Mouse (Mus musculus) CH12.LX (cell line): ENCODE measurements around the gene Miga2. TPM values are rescaled to one million over a fixed set of nuclear protein-coding genes. Genes with fewer than 3 reads are reported as not detected.

Source experiments
- DNase-seq: peaks from one replicate; pipeline ENCODE4 v3.0.0-alpha.2; 2013; ENCODE audit errors: extremely low read depth
- H3K27ac ChIP-seq: 2 replicates; pipeline ENCODE4 v1.5.1; 2012; ENCODE audit warnings: low read depth, mild to moderate bottlenecking, control low read depth, moderate library complexity; ENCODE audit not compliant: insufficient read depth
- H3K27me3 ChIP-seq: replicated peaks from 2 replicates; pipeline ENCODE3; 2012; ENCODE audit warnings: inconsistent platforms
- H3K36me3 ChIP-seq, 2 experiments: replicated peaks in 1 of 2; 2 replicates each; pipeline versions ENCODE3 to v1.6.1; 2012; ENCODE audit warnings: inconsistent platforms in 1 of 2, low read length in 1 of 2, mild to moderate bottlenecking in 1 of 2, mixed read lengths in 1 of 2, moderate library complexity in 1 of 2; ENCODE audit not compliant: control insufficient read depth in 1 of 2, insufficient read depth in 1 of 2
- H3K4me1 ChIP-seq, 2 experiments: 2 replicates each; pipeline ENCODE4 v1.6.1; 2012; ENCODE audit warnings: inconsistent platforms in 1 of 2, moderate library complexity in 1 of 2; ENCODE audit not compliant: insufficient read depth in 2 of 2, control insufficient read depth in 1 of 2
- H3K4me2 ChIP-seq: 2 replicates; pipeline ENCODE4 v1.6.1; 2012; ENCODE audit warnings: low read depth, mild to moderate bottlenecking, control low read depth; ENCODE audit not compliant: poor library complexity, insufficient read depth, severe bottlenecking
- H3K4me3 ChIP-seq, 3 experiments: fragments of 150-350 bp in 1 of 3; sonication (generic) in 1 of 3; replicated peaks in 1 of 3; 2 replicates each; pipeline versions ENCODE3 to v1.5.1; 2011 to 2012; ENCODE audit warnings: low read depth in 2 of 3, low read length in 2 of 3, mild to moderate bottlenecking in 2 of 3, moderate library complexity in 2 of 3, control low read depth in 1 of 3, improper control_type of control experiment in 1 of 3, inconsistent platforms in 1 of 3, mixed read lengths in 1 of 3; ENCODE audit not compliant: poor library complexity in 1 of 3
- H3K79me2 ChIP-seq: replicated peaks from 2 replicates; pipeline ENCODE4 v1.6.1; 2012; ENCODE audit warnings: mild to moderate bottlenecking, moderate library complexity; ENCODE audit not compliant: control insufficient read depth, poor library complexity, insufficient read depth, severe bottlenecking; ENCODE audit errors: extremely low read depth
- H3K9ac ChIP-seq: 2 replicates; pipeline ENCODE4 v1.6.1; 2012; ENCODE audit warnings: low read depth, mild to moderate bottlenecking, control low read depth, moderate library complexity; ENCODE audit not compliant: insufficient read depth
- H3K9me3 ChIP-seq: replicated peaks from 2 replicates; pipeline ENCODE3; 2012; ENCODE audit warnings: low read length, inconsistent platforms, mixed read lengths
- CHD1 ChIP-seq: IDR thresholded peaks from 2 replicates; pipeline ENCODE4 v1.6.1; 2012; ENCODE audit warnings: low read depth, low read length, improper control_type of control experiment, inconsistent platforms
- CHD2 ChIP-seq: IDR thresholded peaks from 2 replicates; pipeline ENCODE4 v1.6.1; 2011; ENCODE audit warnings: low read length, improper control_type of control experiment
- CTCF ChIP-seq, 2 experiments: IDR thresholded peaks in 1 of 2; conservative IDR thresholded peaks in 1 of 2; 2 replicates each; pipeline ENCODE4 v1.5.1; 2011 to 2012; ENCODE audit warnings: low read depth in 2 of 2, low read length in 2 of 2, improper control_type of control experiment in 1 of 2, inconsistent platforms in 1 of 2, mild to moderate bottlenecking in 1 of 2, moderate library complexity in 1 of 2
- ELF1 ChIP-seq: IDR thresholded peaks from 2 replicates; pipeline ENCODE4 v1.6.1; 2014; ENCODE audit warnings: low read depth, mild to moderate bottlenecking, inconsistent platforms, low read length, improper control_type of control experiment
- EP300 ChIP-seq: IDR thresholded peaks from 2 replicates; pipeline ENCODE4 v1.6.1; 2011; ENCODE audit warnings: low read length, improper control_type of control experiment
- ETS1 ChIP-seq: conservative IDR thresholded peaks from 2 replicates; pipeline ENCODE4 v1.6.1; 2012; ENCODE audit warnings: low read depth, mild to moderate bottlenecking, inconsistent platforms, low read length, improper control_type of control experiment, moderate library complexity
- IRF4 ChIP-seq: IDR thresholded peaks from 2 replicates; pipeline ENCODE4 v1.6.1; 2014; ENCODE audit warnings: low read depth, mild to moderate bottlenecking, inconsistent platforms, low read length, improper control_type of control experiment
- JUN ChIP-seq: IDR thresholded peaks from 2 replicates; pipeline ENCODE4 v1.6.1; 2011; ENCODE audit warnings: low read depth, mild to moderate bottlenecking, low read length, improper control_type of control experiment, moderate library complexity; ENCODE audit not compliant: insufficient read depth
- JUND ChIP-seq: conservative IDR thresholded peaks from 2 replicates; pipeline ENCODE4 v1.6.1; 2011; ENCODE audit warnings: low read depth, low read length, improper control_type of control experiment
- MEF2A ChIP-seq: IDR thresholded peaks from 2 replicates; pipeline ENCODE4 v1.6.1; 2014; ENCODE audit warnings: low read depth, mild to moderate bottlenecking, inconsistent platforms, low read length, improper control_type of control experiment, borderline replicate concordance
- MXI1 ChIP-seq: IDR thresholded peaks from 2 replicates; pipeline ENCODE4 v1.6.1; 2011; ENCODE audit warnings: mild to moderate bottlenecking, low read depth, low read length, improper control_type of control experiment
- NELFE ChIP-seq: IDR thresholded peaks from 2 replicates; pipeline ENCODE4 v1.6.1; 2011; ENCODE audit warnings: low read depth, low read length, improper control_type of control experiment
- POLR2AphosphoS2 ChIP-seq: IDR thresholded peaks from 2 replicates; pipeline ENCODE4 v1.6.1; 2011; ENCODE audit warnings: low read depth, low read length, improper control_type of control experiment
- SMC3 ChIP-seq: IDR thresholded peaks from 2 replicates; pipeline ENCODE4 v1.6.1; 2011; ENCODE audit warnings: low read depth, low read length, improper control_type of control experiment
- UBTF ChIP-seq: IDR thresholded peaks from 2 replicates; pipeline ENCODE4 v1.6.1; 2012; ENCODE audit warnings: low read depth, mild to moderate bottlenecking, inconsistent platforms, low read length, improper control_type of control experiment, moderate library complexity
- USF2 ChIP-seq: conservative IDR thresholded peaks from 2 replicates; pipeline ENCODE4 v1.6.1; 2011; ENCODE audit warnings: low read depth, low read length, improper control_type of control experiment
- ZC3H11A ChIP-seq: IDR thresholded peaks from 2 replicates; pipeline ENCODE4 v1.6.1; 2012; ENCODE audit warnings: low read depth, mild to moderate bottlenecking, inconsistent platforms, low read length, improper control_type of control experiment
- ZMIZ1 ChIP-seq: IDR thresholded peaks from 2 replicates; pipeline ENCODE4 v1.6.1; 2012; ENCODE audit warnings: low read depth, mild to moderate bottlenecking, inconsistent platforms, low read length, improper control_type of control experiment
- ZNF384 ChIP-seq: IDR thresholded peaks from 2 replicates; pipeline ENCODE4 v1.6.1; 2012; ENCODE audit warnings: low read depth, low read length, improper control_type of control experiment, inconsistent platforms
- dilution Hi-C: fragments of 300-500 bp; cut with MboI; formaldehyde crosslinking; loops from 2 replicates; pipeline ENCODE4 v1.14.3; 2020; ENCODE audit warnings: low sequenced_read_pairs; ENCODE audit not compliant: extremely low pct_unique_long_range_greater_than_20kb, extremely low pct_ligation_motif_present
- in situ Hi-C: fragments of 300-500 bp; cut with MboI; formaldehyde crosslinking; loops from 3 replicates; pipeline ENCODE4 v1.14.3; 2019; ENCODE audit warnings: low sequenced_read_pairs, low pct_ligation_motif_present, low pct_unique_long_range_greater_than_20kb, mixed read lengths
- polyA plus RNA-seq: library from polyadenylated mRNA; unstranded; fragments of >175 nt; gene quantifications from 2 replicates; pipeline ENCODE4 v1.2.1, GENCODE M21; 2012; ENCODE audit warnings: low read depth; ENCODE audit not compliant: insufficient read length
- total RNA-seq, 2 experiments: library from RNA; depleted of rRNA; stranded (reverse); fragments of 300-350 nt in 1 of 2; fragments of >200 nt in 1 of 2; gene quantifications; 2 replicates each; pipeline ENCODE4 v1.2.3; 2012 to 2014

Gene Miga2
- total and polyA plus RNA-seq, 3 experiments = 9.2 to 11.2 (median 9.4) TPM

DNA sequence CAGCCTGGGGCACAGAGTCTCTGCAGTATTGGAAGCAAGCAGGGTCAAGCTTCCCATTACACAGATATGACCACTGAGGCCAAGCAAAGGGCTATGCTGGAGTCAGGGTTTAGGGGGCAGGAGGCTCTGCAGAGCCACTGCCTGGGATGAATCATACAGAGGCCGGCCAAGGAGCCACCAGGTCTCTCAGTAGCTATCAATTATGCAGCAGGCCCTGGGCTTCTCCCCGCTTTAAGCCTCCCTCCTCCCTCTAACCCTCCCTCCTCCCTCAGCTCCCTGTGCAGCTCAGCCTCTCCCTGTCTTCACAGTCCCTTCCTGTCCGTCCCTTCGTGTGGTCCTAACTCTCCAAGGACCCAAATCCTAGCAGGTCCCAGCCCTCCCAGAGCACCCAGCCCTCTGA lies 7.8 kb upstream of the Miga2 start:
- Histone ChIP-seq H3K9ac (no peak overlapping the region), H3K27me3 (no peaks in the 10 kb centered on the region), H3K4me3 (no peak overlapping the region), H3K36me3 (peaks cover 15 to 49% of the 10 kb centered on the region in 2 experiments), H3K4me2 (no peak overlapping the region), H3K9me3 (no peaks in the 10 kb centered on the region), H3K27ac (no peak overlapping the region), H3K4me1 (peaks cover 10 to 21% of the 10 kb centered on the region in 2 experiments), H3K79me2 (no peaks in the 10 kb centered on the region)
- DNase-seq = no peak
- in situ Hi-C loops = no loop called here
- dilution Hi-C loops = no loop called here
- TF ChIP-seq IRF4 (no peak), ZNF384 (no peak), SMC3 (no peak), CTCF (conservative IDR thresholded peaks at IDR 0.05 in 1 of 2, IDR thresholded peaks at IDR 0.05 in 1 of 2; ENCODE audit: low read depth in 2 of 2, low read length in 2 of 2) (no peak), JUND (no peak), JUN (no peak), ZMIZ1 (no peak), NELFE (no peak)

DNA sequence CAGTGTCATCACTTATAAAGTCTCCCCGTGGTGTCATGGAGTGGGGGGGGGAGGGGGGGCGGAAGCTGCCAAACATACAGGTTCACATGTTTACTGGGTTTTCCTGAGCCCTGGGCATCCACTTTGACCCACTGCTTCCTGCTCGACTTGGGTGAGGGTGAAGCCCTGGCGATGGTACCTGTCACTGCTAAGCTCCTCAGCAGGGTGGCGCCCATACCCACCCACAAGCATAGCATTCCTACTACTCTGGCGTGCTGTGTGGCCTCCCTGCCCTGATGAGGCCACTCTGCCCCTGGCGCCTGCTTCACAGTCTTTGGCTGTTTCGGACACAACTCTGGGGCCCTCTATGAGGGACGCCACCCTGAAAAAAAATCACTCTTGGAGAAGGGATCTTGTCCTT lies 7.1 kb upstream of the Miga2 start:
- in situ Hi-C loops (no loop called here), dilution Hi-C loops (no loop called here)
- no peak for DNase-seq
- TF ChIP-seq CTCF (conservative IDR thresholded peaks at IDR 0.05 in 1 of 2, IDR thresholded peaks at IDR 0.05 in 1 of 2; ENCODE audit: low read depth in 2 of 2, low read length in 2 of 2) (no peak), ZC3H11A (no peak), CHD1 (no peak), EP300 (no peak), ELF1 (no peak), UBTF (no peak), SMC3 (no peak), CHD2 (no peak), ZNF384 (no peak), MEF2A (no peak), MXI1 (no peak), ZMIZ1 (no peak), USF2 (no peak), JUND (no peak), ETS1 (no peak), POLR2AphosphoS2 (no peak)
- no peak overlapping the region for H3K27ac ChIP-seq
- no peaks in the 10 kb centered on the region for H3K79me2 ChIP-seq
- no peak overlapping the region for H3K9ac ChIP-seq
- no peaks in the 10 kb centered on the region for H3K27me3 ChIP-seq
- no peaks in the 10 kb centered on the region for H3K9me3 ChIP-seq
- peaks cover 10 to 21% of the 10 kb centered on the region in 2 experiments for H3K4me1 ChIP-seq
- H3K36me3 ChIP-seq = peaks cover 15 to 48% of the 10 kb centered on the region in 2 experiments
- H3K4me2 ChIP-seq = no peak overlapping the region
- no peak overlapping the region for H3K4me3 ChIP-seq
